Mouse (Mus musculus) kidney, adult 2 months (tissue): Measurements from ENCODE around the gene Tbc1d9.

Source experiments
- CTCF ChIP-seq: fragments of 200-500 bp; conservative IDR thresholded peaks from 2 replicates; pipeline ENCODE4 v1.5.1; 2011; ENCODE audit warnings: low read depth, mild to moderate bottlenecking, control low read depth, low read length, moderate library complexity, mixed read lengths; ENCODE audit not compliant: insufficient read depth, insufficient read length
- POLR2A ChIP-seq: fragments of 200-500 bp; IDR thresholded peaks from one replicate; pipeline ENCODE4 v1.6.1; 2011; ENCODE audit warnings: low read depth, low read length, control low read depth

DNA sequence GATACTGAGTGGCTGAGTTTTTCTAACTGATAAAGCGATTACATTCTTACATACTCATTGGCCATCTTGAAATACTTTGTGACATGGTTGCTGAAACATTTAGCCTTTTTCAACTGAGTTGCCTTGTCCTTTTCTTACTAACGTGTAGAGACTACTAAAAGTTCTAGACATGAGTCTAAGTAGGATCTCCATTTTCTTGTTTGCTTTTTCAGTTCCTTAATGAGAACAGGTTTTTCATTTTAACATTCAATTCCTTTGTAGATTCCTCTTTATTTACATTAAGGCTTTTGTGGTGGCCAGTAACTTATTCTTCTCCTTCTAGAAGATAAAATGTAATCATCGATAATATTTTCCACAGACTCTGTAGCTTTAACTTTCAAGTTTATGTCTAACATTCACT is 4.0 kb downstream of the Tbc1d9 start:
- TF ChIP-seq CTCF (no peak), POLR2A (no peak)
